Mouse (Mus musculus) urinary bladder, postnatal 36 days (tissue): ENCODE measurements around the gene Creb3l4.
"Not testable (repeated sequence)": the region's sequence is repeated elsewhere in the genome, so short reads cannot be mapped to it uniquely, and the experiment has no call there.

Experiments
- DNase-seq, 2 experiments: peaks; one replicate each; pipeline ENCODE4 v3.0.0; 2022; ENCODE audit warnings: low spot score in 2 of 2, mixed read lengths in 1 of 2

Creb3l4 gene

DNA sequence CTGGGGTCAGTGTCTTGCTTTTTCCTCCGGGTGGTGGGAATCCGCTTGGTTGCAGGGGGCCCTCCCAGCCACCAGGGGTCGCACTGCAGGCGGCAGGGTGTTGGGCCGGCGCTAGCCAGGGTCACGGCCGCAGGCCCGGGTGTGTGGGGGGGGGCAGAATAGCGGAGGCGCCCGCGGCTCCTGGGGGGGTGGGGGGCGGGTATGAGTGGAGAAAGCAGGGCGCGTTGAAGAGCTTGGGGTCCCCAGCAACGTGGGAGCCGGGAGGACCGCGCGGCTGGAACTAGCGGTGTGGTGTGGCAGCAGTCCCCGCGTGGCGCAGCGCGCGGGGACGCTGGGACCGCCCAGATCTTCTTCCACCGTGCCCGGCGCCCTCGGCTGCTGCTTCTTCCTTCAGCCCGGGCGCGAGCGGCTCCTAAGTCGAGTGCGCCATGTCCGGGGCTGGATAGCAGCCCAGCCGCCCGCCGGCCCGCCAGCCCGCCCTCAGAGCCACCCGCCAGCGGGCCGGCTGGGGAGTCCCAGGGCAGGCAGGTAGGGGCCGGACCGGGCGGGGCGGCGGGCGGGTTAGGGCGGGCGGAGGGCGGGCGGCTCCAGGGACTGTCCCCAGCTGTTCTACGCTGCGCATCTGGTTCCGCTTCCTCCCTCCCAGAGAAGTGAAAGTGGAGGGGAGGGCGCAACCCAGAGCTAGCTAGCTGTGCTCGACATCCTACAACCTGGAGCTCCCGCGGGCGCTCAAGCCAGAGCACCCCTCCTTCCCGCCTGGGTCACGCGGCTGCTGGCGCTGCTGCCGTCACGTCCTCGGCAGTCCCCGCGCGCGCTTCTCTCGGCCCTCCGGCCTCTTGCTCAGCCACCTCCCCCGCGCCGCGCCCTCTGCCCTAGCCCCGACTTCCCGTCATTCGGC is 22.0 kb upstream of the Creb3l4 start, which contains the start of gene Dennd4b:
TSS of gene Dennd4b (plus strand) at position 152 of the 898 bp plus-strand sequence.
- peak; percentile 83 to 89 for DNase-seq

DNA sequence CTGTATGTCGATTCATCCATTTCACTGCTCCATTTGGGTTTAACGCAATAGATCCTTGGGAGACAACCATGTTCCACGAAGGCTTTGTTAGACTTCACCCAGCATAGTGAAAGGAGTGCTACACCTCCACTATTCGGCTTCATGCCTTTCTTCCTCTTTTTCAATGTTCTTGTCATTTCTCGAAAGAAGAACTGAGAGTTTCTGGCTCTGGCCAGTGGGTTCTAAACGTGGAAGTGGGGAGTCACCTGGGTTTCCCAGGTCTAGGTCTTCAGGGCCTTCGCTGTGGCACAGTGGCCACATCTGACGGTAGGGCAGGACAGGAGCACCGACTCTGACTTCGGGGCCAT is 21.3 kb upstream of the Creb3l4 start:
- no peak for DNase-seq

DNA sequence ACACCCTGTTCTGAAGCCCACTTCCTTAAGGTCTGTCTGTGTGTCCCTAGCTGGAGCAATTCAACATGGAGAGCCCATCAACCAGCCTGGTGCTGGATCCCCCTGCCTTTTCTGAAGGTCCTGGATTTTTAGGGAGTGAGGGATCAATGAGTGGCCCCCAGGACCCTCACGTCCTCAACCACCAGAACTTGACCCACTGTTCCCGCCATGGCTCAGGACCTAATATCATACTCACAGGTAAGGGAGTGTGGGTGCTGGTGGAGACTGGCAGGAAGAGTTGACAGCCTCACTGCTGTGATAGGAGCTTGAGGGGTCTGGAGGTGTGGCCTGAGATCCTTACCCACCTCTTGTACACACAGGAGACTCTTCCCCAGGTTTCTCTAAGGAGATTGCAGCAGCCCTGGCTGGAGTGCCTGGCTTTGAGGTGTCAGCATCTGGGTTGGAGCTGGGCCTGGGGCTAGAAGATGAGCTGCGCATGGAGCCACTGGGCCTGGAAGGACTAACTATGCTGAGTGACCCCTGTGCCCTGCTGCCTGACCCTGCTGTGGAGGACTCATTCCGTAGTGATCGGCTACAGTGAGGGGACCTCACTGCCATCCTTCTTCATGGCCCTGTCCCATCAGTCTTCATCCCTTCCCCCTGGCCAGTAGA is 19.9 kb upstream of the Creb3l4 start:
- no peak for DNase-seq

DNA sequence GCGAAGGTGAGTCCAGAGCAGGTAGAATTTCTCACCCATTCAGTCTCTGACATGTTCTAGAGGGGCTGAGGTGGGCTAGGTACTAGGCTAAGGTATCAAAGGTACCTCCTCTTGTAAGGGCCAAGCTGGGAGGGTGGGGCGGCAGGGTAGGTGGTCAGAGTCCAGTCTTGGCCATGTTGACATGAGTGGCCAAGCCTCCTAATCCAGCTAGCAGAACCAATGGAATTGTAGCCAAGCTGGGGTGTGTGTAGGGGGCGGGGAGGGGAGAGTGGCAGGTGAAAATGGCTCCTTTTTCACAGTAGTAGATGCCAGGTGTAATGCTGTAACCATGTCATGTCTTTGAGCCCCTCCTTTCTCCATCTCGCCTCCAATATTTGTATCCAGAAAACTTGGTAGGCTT is 15.2 kb upstream of the Creb3l4 start:
- no peak for DNase-seq

- no peak for DNase-seq
These were observed 13.6 kb upstream of the Creb3l4 start for GRCm38 (mm10) chr3:90256731-90257530.

DNA sequence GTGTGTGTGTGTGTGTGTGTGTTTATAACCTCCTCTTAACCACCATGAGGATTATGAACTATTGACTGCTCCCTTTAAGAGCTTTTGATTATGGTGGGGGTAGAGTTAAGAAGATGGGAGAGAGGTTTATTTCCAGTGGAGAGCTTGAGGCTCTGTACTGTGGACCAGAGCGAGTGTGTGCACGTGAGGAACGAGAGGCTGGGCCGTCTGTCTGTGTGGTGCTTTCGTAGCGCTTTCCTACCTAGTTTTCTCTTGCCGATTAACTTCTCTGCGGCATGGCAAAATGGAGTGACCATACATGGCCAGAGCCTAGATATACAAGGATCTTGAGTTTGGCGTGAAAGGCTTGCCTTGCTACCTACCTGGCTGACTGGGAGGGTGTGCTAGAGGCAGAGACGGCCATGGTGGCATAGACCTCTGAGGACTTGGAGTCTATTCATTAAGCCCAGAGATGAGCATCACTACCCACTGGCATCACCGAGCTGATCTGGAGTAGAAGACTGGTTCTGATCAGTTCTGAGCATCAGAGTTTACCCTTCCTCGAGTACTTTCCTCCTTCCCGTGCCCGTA is 12.6 kb upstream of the Creb3l4 start:
- DNase-seq, result no peak

GRCm38 (mm10) chr3:90255194-90255565 is 11.9 kb upstream of the Creb3l4 start:
- DNase-seq, result no peak

DNA sequence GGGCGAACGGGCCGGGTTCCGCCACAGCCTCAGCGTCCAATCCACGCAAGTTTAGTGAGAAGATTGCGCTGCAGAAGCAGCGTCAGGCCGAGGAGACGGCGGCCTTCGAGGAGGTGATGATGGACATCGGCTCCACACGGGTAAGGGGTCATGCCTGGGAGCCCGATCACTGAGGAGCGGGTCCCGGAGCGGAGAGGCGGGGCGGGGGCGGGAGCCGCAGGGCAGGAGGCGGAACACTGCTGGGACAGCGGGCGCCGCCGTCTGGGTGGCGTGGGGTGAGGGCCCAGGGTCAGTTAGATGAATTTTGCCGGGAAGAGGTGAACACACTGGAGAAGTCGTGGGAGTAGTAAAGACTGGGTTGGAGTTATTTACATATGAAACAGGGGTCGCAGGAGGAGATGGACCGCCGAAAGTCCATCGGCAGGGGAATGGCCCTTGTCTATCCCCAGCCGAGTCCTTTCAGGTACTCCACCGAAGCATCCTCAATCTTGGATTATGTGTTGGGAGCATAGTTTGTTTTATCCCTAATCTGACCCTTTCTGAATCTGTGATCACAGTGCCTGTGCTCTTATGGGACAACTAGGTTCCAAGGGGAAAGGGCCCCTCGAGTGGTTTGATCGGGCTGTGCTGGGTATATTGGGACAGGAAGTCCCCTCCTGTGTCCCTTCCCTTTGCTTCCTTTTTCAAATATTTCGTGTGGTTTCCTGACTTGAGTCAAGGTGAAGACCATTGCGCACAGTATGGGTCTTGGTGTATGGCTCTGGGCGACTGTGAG is 11.3 kb upstream of the Creb3l4 start:
- DNase-seq, result peak in 1 of 2 experiments; percentile 35

GRCm38 (mm10) chr3:90253653-90254418 is 10.5 kb upstream of the Creb3l4 start, which contains the start of gene Crtc2:
Gene Crtc2 (plus strand): TSS chr3:90254163.
- DNase-seq, result peak; percentile 89 to 96

DNA sequence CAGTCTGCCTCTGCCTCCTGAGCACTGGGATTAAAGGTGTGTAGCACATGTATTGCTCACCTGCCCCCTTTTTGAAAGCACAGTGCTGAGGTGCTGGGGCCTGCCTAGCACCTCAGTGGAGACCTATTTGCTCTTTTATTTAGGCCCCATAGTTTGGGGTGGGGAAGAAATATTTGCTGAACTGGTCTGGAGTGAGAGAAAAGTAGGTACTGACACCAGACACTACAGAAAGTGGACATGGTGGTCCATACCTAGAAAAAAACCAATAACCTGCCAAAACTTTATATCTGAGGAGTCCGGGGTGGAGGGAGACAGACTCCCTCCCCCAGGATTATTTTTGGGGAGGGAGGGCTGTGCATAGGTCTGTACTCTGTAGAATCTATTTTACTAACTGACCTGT is 9.9 kb upstream of the Creb3l4 start:
- DNase-seq, result not testable (repeated sequence)

DNA sequence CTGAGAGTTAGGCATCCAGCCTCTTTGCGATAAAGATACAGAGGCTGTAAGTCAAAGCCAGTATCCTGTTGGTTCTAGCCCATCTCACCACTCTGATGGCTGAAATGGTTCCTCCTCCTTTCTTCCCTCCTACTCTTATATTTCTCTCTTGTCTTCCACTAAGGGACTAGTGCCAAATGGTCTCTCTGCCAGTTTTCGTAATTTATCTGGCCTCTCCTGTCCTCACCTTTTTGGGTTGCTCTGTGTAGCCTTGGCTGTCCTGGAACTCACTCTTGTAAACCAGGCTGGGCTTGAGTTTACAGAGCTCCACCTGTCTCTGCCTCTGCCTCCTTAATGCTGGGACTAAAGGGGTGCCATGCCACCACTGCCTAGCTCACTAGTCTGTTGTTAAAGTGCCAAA is 9.3 kb upstream of the Creb3l4 start:
- DNase-seq, result not testable (repeated sequence)

DNA sequence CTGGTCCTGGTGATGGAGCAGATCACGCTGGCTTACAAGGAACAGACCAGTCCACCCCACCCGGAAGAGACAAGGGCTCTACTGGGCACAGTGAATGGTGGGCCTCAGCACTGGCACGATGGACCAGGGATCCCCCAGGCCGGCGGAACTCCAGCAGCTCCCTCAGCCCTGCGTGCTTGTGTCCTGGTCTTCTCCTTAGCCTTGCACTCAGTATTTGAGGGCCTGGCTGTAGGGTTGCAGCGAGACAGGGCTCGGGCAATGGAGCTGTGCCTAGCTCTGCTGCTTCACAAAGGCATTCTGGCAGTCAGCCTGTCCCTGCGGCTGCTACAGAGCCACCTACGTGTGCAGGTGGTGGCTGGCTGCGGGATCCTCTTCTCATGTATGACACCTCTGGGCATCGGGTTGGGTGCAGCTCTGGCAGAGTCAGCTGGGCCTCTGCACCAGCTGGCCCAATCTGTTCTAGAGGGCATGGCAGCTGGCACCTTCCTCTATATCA is 8.5 kb upstream of the Creb3l4 start:
- DNase-seq, result not testable (repeated sequence)

- DNase-seq, result no peak
These were observed 7.5 kb upstream of the Creb3l4 start for GRCm38 (mm10) chr3:90250791-90251190.

- peak in 1 of 2 experiments; percentile 38 for DNase-seq
These were observed 5.4 kb upstream of the Creb3l4 start for GRCm38 (mm10) chr3:90248746-90249100.

- peak; percentile 91 to 94 for DNase-seq
These were observed 4.8 kb upstream of the Creb3l4 start, which contains the start of gene Slc39a1 for GRCm38 (mm10) chr3:90247960-90248745. Gene Slc39a1 (plus strand): TSS chr3:90248172.

GRCm38 (mm10) chr3:90247630-90247959 is 4.3 kb upstream of the Creb3l4 start:
- no peak for DNase-seq

GRCm38 (mm10) chr3:90245406-90245805 is 2.1 kb upstream of the Creb3l4 start:
- DNase-seq, result no peak

GRCm38 (mm10) chr3:90241669-90242358 is 1.5 kb downstream of the Creb3l4 start:
- DNase-seq, result no peak

DNA sequence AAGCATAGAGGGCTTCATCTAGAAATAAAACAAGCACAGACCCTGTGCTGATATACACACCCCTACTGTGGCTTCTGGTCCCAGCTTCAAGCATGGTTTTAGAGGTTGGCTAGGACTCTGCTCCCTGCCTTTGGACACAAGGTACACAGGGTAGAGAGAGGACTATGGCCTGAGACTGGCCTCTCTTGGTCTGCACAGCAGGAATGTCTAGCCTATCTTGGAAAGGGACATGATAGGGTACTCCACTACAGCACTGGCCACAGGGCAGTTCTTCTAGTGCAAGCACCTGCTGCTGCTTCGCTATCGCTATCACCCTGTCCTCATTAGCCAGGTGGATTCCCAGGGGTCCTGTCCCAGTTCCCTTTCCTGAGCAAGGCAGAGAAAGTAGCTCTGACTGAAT is 2.1 kb downstream of the Creb3l4 start:
- DNase-seq, result no peak
